Mouse (Mus musculus) midbrain, embryonic 12.5 days (tissue): Measurements from ENCODE around the gene Syn3. TPM values are rescaled to one million over a fixed set of nuclear protein-coding genes. Genes with fewer than 3 reads are reported as not detected.

Experiments
- ATAC-seq: fragments of 200-750 bp; cut with Nextera tagmentation; 2 replicates; pipeline ENCODE4 v1.8.0; 2017; ENCODE audit warnings: low read depth, moderate TSS enrichment, moderate library complexity; ENCODE audit not compliant: low FRiP score
- H3K27ac ChIP-seq: fragments of 300-500 bp; sonication (generic); replicated peaks from 2 replicates; pipeline ENCODE4 v1.5.1; 2016; ENCODE audit warnings: mild to moderate bottlenecking
- H3K27me3 ChIP-seq: fragments of 300-500 bp; sonication (generic); 2 replicates; pipeline ENCODE4 v1.6.1; 2016; ENCODE audit warnings: mild to moderate bottlenecking
- H3K36me3 ChIP-seq: fragments of 300-500 bp; sonication (generic); 2 replicates; pipeline ENCODE4 v1.6.1; 2016
- H3K4me1 ChIP-seq: fragments of 300-500 bp; sonication (generic); 2 replicates; pipeline ENCODE4 v1.6.1; 2016
- H3K4me2 ChIP-seq: fragments of 300-500 bp; sonication (generic); replicated peaks from 2 replicates; pipeline ENCODE4 v1.6.1; 2016; ENCODE audit warnings: mild to moderate bottlenecking, moderate library complexity
- H3K4me3 ChIP-seq: fragments of 300-500 bp; sonication (generic); 2 replicates; pipeline ENCODE4 v1.5.1; 2016; ENCODE audit warnings: mild to moderate bottlenecking
- H3K9ac ChIP-seq: fragments of 300-500 bp; sonication (generic); replicated peaks from 2 replicates; pipeline ENCODE4 v1.6.1; 2016; ENCODE audit warnings: mild to moderate bottlenecking, moderate library complexity
- H3K9me3 ChIP-seq: fragments of 300-500 bp; sonication (generic); 2 replicates; pipeline ENCODE4 v1.6.1; 2016; ENCODE audit warnings: mild to moderate bottlenecking
- WGBS: fragments of 180-500 bp; shearing (Covaris S2); methylation state at CpG from one replicate; pipeline ENCODE4 v1.1.7; 2016; 5-methylcytosine and 5-hydroxymethylcytosine counted together
- polyA plus RNA-seq: library from polyadenylated mRNA; unstranded; fragments of >200 nt; fragmentation: Nextera tagmentation; extraction: Ambion mirVana; gene quantifications from 2 replicates; pipeline ENCODE4 v1.2.1, GENCODE M21; 2016

Gene Syn3
- polyA plus RNA-seq, 1 experiment from 2014 or later, result 7.3 TPM

GRCm38 (mm10) chr10:86340421-86340820, 158.3 kb downstream of the Syn3 start:
- Histone ChIP-seq H3K4me2 (no peak overlapping the region), H3K36me3 (0 out of 2 replicates have a peak, but pooled peaks cover 5% of the 10 kb centered on the region), H3K9ac (no peak overlapping the region), H3K9me3 (no peaks in the 10 kb centered on the region), H3K4me3 (no peak overlapping the region), H3K4me1 (peaks cover 16% of the 10 kb centered on the region), H3K27ac (no peak overlapping the region), H3K27me3 (no peaks in the 10 kb centered on the region)
- ATAC-seq, result no peak
- 85% methylated on average over 7 of the region's 7 CpGs for WGBS

GRCm38 (mm10) chr10:86339649-86340379, 158.9 kb downstream of the Syn3 start:
- 82% methylated on average over 2 of the region's 2 CpGs for WGBS
- Histone ChIP-seq H3K4me1 (peaks cover 16% of the 10 kb centered on the region), H3K27me3 (no peaks in the 10 kb centered on the region)

GRCm38 (mm10) chr10:86339121-86339520, 159.6 kb downstream of the Syn3 start:
- Histone ChIP-seq H3K4me3 (no peak overlapping the region), H3K4me1 (peaks cover 16% of the 10 kb centered on the region), H3K27me3 (no peaks in the 10 kb centered on the region), H3K36me3 (no peaks in the 10 kb centered on the region), H3K9me3 (no peaks in the 10 kb centered on the region), H3K4me2 (no peak overlapping the region), H3K27ac (no peak overlapping the region), H3K9ac (no peak overlapping the region)
- ATAC-seq, result no peak
- WGBS, result 83% methylated on average over 4 of the region's 4 CpGs

More at GRCm38 (mm10) chr10:86339649-86340379, 158.9 kb downstream of the Syn3 start:
- Histone ChIP-seq H3K36me3 (0 out of 2 replicates have a peak, but pooled peaks cover 5% of the 10 kb centered on the region), H3K4me3 (no peak overlapping the region), H3K9ac (no peak overlapping the region), H3K4me2 (no peak overlapping the region), H3K27ac (no peak overlapping the region), H3K9me3 (no peaks in the 10 kb centered on the region)
- ATAC-seq, result no peak

- 30% methylated on average over 4 of the region's 4 CpGs for WGBS
- H3K36me3 ChIP-seq, result no peaks in the 10 kb centered on the region
- H3K4me3 ChIP-seq, result no peak overlapping the region
- no peak overlapping the region for H3K9ac ChIP-seq
- no peak overlapping the region for H3K4me2 ChIP-seq
- H3K27me3 ChIP-seq, result no peaks in the 10 kb centered on the region
- H3K27ac ChIP-seq, result no peak overlapping the region
- ATAC-seq, result no peak
- peaks cover 16% of the 10 kb centered on the region for H3K4me1 ChIP-seq
- H3K9me3 ChIP-seq, result no peaks in the 10 kb centered on the region
Measured at GRCm38 (mm10) chr10:86338121-86338715, 160.5 kb downstream of the Syn3 start.

GRCm38 (mm10) chr10:86337239-86337638, 161.5 kb downstream of the Syn3 start:
- H3K9me3 ChIP-seq, result no peaks in the 10 kb centered on the region
- H3K4me3 ChIP-seq, result no peak overlapping the region
- H3K27me3 ChIP-seq, result no peaks in the 10 kb centered on the region
- H3K9ac ChIP-seq, result no peak overlapping the region
- no peaks in the 10 kb centered on the region for H3K36me3 ChIP-seq
- 12% methylated on average over 3 of the region's 3 CpGs for WGBS
- no peak overlapping the region for H3K4me2 ChIP-seq
- no peak for ATAC-seq
- H3K27ac ChIP-seq, result no peak overlapping the region
- H3K4me1 ChIP-seq, result peaks cover 10% of the 10 kb centered on the region; the same call in 1 of the 2 replicates

- 79% methylated on average over 1 of the region's 1 CpGs for WGBS
- Histone ChIP-seq H3K27me3 (no peaks in the 10 kb centered on the region), H3K36me3 (no peaks in the 10 kb centered on the region)
Measured at GRCm38 (mm10) chr10:86336506-86336905, 162.2 kb downstream of the Syn3 start.

GRCm38 (mm10) chr10:86334581-86334980, 164.1 kb downstream of the Syn3 start:
- Histone ChIP-seq H3K27ac (no peak overlapping the region), H3K36me3 (no peaks in the 10 kb centered on the region), H3K9me3 (no peaks in the 10 kb centered on the region), H3K4me2 (no peak overlapping the region), H3K9ac (no peak overlapping the region), H3K4me3 (no peak overlapping the region), H3K4me1 (peaks cover 7% of the 10 kb centered on the region; the same call in 1 of the 2 replicates), H3K27me3 (no peaks in the 10 kb centered on the region)
- no peak for ATAC-seq
- 52% methylated on average over 8 of the region's 8 CpGs for WGBS

More at GRCm38 (mm10) chr10:86336506-86336905, 162.2 kb downstream of the Syn3 start:
- Histone ChIP-seq H3K27ac (no peak overlapping the region), H3K4me1 (peaks cover 10% of the 10 kb centered on the region; the same call in 1 of the 2 replicates), H3K9me3 (no peaks in the 10 kb centered on the region), H3K4me3 (no peak overlapping the region), H3K9ac (no peak overlapping the region), H3K4me2 (no peak overlapping the region)
- ATAC-seq, result no peak

GRCm38 (mm10) chr10:86332942-86333341, 165.8 kb downstream of the Syn3 start:
- no peak for ATAC-seq
- H3K9ac ChIP-seq, result no peak overlapping the region
- H3K27me3 ChIP-seq, result no peaks in the 10 kb centered on the region
- no peak overlapping the region for H3K4me3 ChIP-seq
- 95% methylated on average over 3 of the region's 3 CpGs for WGBS
- no peaks in the 10 kb centered on the region for H3K9me3 ChIP-seq
- no peaks in the 10 kb centered on the region for H3K36me3 ChIP-seq
- no peak overlapping the region for H3K27ac ChIP-seq
- peaks cover 3% of the 10 kb centered on the region; the same call in 1 of the 2 replicates for H3K4me1 ChIP-seq
- H3K4me2 ChIP-seq, result no peak overlapping the region

- Histone ChIP-seq H3K4me1 (peaks cover 3% of the 10 kb centered on the region; the same call in 1 of the 2 replicates), H3K4me3 (no peak overlapping the region), H3K9me3 (no peaks in the 10 kb centered on the region), H3K4me2 (no peak overlapping the region), H3K36me3 (no peaks in the 10 kb centered on the region), H3K27ac (no peak overlapping the region), H3K9ac (no peak overlapping the region), H3K27me3 (no peaks in the 10 kb centered on the region)
- no peak for ATAC-seq
- WGBS, result 73% methylated on average over 7 of the region's 7 CpGs
Measured at GRCm38 (mm10) chr10:86331681-86332281, 166.9 kb downstream of the Syn3 start.

- Histone ChIP-seq H3K4me2 (no peak overlapping the region), H3K27ac (no peak overlapping the region), H3K27me3 (no peaks in the 10 kb centered on the region), H3K9me3 (no peaks in the 10 kb centered on the region), H3K4me1 (peaks cover 3% of the 10 kb centered on the region; the same call in 1 of the 2 replicates), H3K36me3 (no peaks in the 10 kb centered on the region), H3K9ac (no peak overlapping the region), H3K4me3 (no peak overlapping the region)
- 66% methylated on average over 5 of the region's 5 CpGs for WGBS
- no peak for ATAC-seq
Measured at GRCm38 (mm10) chr10:86330993-86331680, 167.6 kb downstream of the Syn3 start.

- H3K9ac ChIP-seq, result no peak overlapping the region
- no peaks in the 10 kb centered on the region for H3K36me3 ChIP-seq
- no peak overlapping the region for H3K4me3 ChIP-seq
- WGBS, result 93% methylated on average over 8 of the region's 8 CpGs
- no peaks in the 10 kb centered on the region for H3K9me3 ChIP-seq
- no peak for ATAC-seq
- no peak overlapping the region for H3K27ac ChIP-seq
- H3K4me1 ChIP-seq, result peaks cover 3% of the 10 kb centered on the region; the same call in 1 of the 2 replicates
- H3K27me3 ChIP-seq, result no peaks in the 10 kb centered on the region
- no peak overlapping the region for H3K4me2 ChIP-seq
Measured at GRCm38 (mm10) chr10:86329241-86329882, 169.3 kb downstream of the Syn3 start.
